Mouse (Mus musculus): ENCODE measurements at regions not wholly inside any gene's neighbourhood (a gene's known extent, or its start where the extent isn't known, plus 50 kb on each side); places are given as distances from the start of the nearest gene placed in this dataset.

GRCm38 (mm10) chr11:32903970-32904369, 79.6 kb upstream of the Smim23 start:
- DNase-seq = no peak

GRCm38 (mm10) chr11:32903389-32903788, 79.0 kb upstream of the Smim23 start:
- no peak for DNase-seq

- no peak for DNase-seq
These were observed 78.5 kb upstream of the Smim23 start for GRCm38 (mm10) chr11:32902923-32903322.

- no peak for DNase-seq
These were observed 76.0 kb upstream of the Smim23 start for GRCm38 (mm10) chr11:32900437-32900836.

- no peak for DNase-seq
These were observed 75.3 kb upstream of the Smim23 start for GRCm38 (mm10) chr11:32899604-32900216.

GRCm38 (mm10) chr11:32895400-32895799, 71.0 kb upstream of the Smim23 start:
- no peak for DNase-seq

- no peak for DNase-seq
These were observed 68.9 kb upstream of the Smim23 start for GRCm38 (mm10) chr11:32893146-32893903.

- no peak for DNase-seq
These were observed 68.1 kb upstream of the Smim23 start for GRCm38 (mm10) chr11:32892496-32892895.

- no peak for DNase-seq
These were observed 64.8 kb upstream of the Smim23 start for GRCm38 (mm10) chr11:32889248-32889647.

- no peak for DNase-seq
These were observed 60.3 kb upstream of the Smim23 start for GRCm38 (mm10) chr11:32884744-32885143.

- DNase-seq = no peak
These were observed 58.9 kb upstream of the Smim23 start for GRCm38 (mm10) chr11:32883062-32883852.

- DNase-seq = no peak
These were observed 54.6 kb upstream of the Smim23 start for GRCm38 (mm10) chr11:32878967-32879366.

All from right cerebral cortex, postnatal 14 days (tissue).